Mouse (Mus musculus) ES-E14 (cell line): Measurements from ENCODE around the gene Zfp423. TPM values are rescaled to one million over a fixed set of nuclear protein-coding genes. Genes with fewer than 3 reads are reported as not detected.

Source experiments
- DNase-seq: peaks from one replicate; pipeline ENCODE4 v3.0.0-alpha.2; 2013; ENCODE audit warnings: low read depth, low spot score
- H3K27ac ChIP-seq: 2 replicates; pipeline ENCODE4 v1.5.1; 2012; ENCODE audit warnings: low read depth, mild to moderate bottlenecking, low read length, moderate library complexity, mixed read lengths; ENCODE audit not compliant: poor library complexity, insufficient read depth, severe bottlenecking
- H3K36me3 ChIP-seq: 2 replicates; pipeline ENCODE4 v1.6.1; 2012; ENCODE audit warnings: mild to moderate bottlenecking, low read length, moderate library complexity, mixed read lengths; ENCODE audit not compliant: control insufficient read depth, poor library complexity, insufficient read depth, severe bottlenecking
- H3K4me1 ChIP-seq, 2 experiments: fragments of 150-350 bp in 1 of 2; sonication (generic) in 1 of 2; 2 replicates each; pipeline ENCODE4 v1.6.1; 2012; ENCODE audit warnings: low read length in 2 of 2, mild to moderate bottlenecking in 1 of 2, mixed read lengths in 1 of 2; ENCODE audit not compliant: control insufficient read depth in 2 of 2, insufficient read depth in 2 of 2, poor library complexity in 1 of 2
- H3K4me3 ChIP-seq, 2 experiments: fragments of 150-350 bp in 1 of 2; sonication (generic) in 1 of 2; 2 replicates each; pipeline ENCODE4 v1.5.1; 2012; ENCODE audit warnings: low read length in 2 of 2, low read depth in 1 of 2, mild to moderate bottlenecking in 1 of 2, mixed read lengths in 1 of 2; ENCODE audit not compliant: insufficient read depth in 1 of 2, poor library complexity in 1 of 2, severe bottlenecking in 1 of 2
- H3K9ac ChIP-seq: 2 replicates; pipeline ENCODE4 v1.6.1; 2012; ENCODE audit warnings: low read depth, mild to moderate bottlenecking, low read length, mixed read lengths; ENCODE audit not compliant: poor library complexity, insufficient read depth, severe bottlenecking
- H3K9me3 ChIP-seq: fragments of 150-350 bp; sonication (generic); 2 replicates; pipeline ENCODE4 v1.6.1; 2012; ENCODE audit warnings: low read depth, mild to moderate bottlenecking, low read length; ENCODE audit not compliant: control insufficient read depth, insufficient read depth
- CHD2 ChIP-seq: IDR thresholded peaks from 2 replicates; pipeline ENCODE4 v1.6.1; 2014; ENCODE audit warnings: mild to moderate bottlenecking, low read depth, low read length, inconsistent platforms
- HCFC1 ChIP-seq: IDR thresholded peaks from 2 replicates; pipeline ENCODE4 v1.6.1; 2012; ENCODE audit warnings: low read length, inconsistent platforms, borderline replicate concordance; ENCODE audit not compliant: insufficient read depth
- MAFK ChIP-seq: IDR thresholded peaks from 2 replicates; pipeline ENCODE4 v1.6.1; 2014; ENCODE audit warnings: mild to moderate bottlenecking, low read depth, low read length, inconsistent platforms; ENCODE audit not compliant: insufficient read depth
- ZC3H11A ChIP-seq: IDR thresholded peaks from 2 replicates; pipeline ENCODE4 v1.6.1; 2012; ENCODE audit warnings: low read depth, mild to moderate bottlenecking, inconsistent platforms, low read length, borderline replicate concordance
- ZNF384 ChIP-seq: IDR thresholded peaks from 2 replicates; pipeline ENCODE4 v1.6.1; 2012; ENCODE audit warnings: low read depth, low read length, inconsistent platforms
- in situ Hi-C, 2 experiments: fragments of 600-800 bp; cut with MboI; formaldehyde crosslinking; loops; one replicate each; pipeline ENCODE4 v1.15.1; 2025; ENCODE audit warnings: low sequenced_read_pairs in 2 of 2, inconsistent platforms in 1 of 2; ENCODE audit not compliant: unreplicated experiment in 2 of 2
- total RNA-seq: library from RNA; depleted of rRNA; stranded (reverse); fragments of 300-350 nt; gene quantifications from 2 replicates; pipeline ENCODE4 v1.2.3, GENCODE M21; 2012

Zfp423 gene
- total RNA-seq, 1 experiment = 23.2 TPM

- Histone ChIP-seq H3K9me3 (no peaks in the 10 kb centered on the region), H3K9ac (no peak overlapping the region), H3K27ac (no peak overlapping the region), H3K4me3 (no peak overlapping the region), H3K4me1 (no peaks in the 10 kb centered on the region), H3K36me3 (peaks cover 2% of the 10 kb centered on the region; the same call in 1 of the 2 replicates)
- in situ Hi-C loops = no loop called here
- TF ChIP-seq CHD2 = no peak
- no peak for TF ChIP-seq ZNF384
- TF ChIP-seq ZC3H11A = no peak
- no peak for TF ChIP-seq HCFC1
- no peak for TF ChIP-seq MAFK
- DNase-seq = no peak
Measured at GRCm38 (mm10) chr8:87679431-87680003, 279.9 kb downstream of the Zfp423 start.

DNA sequence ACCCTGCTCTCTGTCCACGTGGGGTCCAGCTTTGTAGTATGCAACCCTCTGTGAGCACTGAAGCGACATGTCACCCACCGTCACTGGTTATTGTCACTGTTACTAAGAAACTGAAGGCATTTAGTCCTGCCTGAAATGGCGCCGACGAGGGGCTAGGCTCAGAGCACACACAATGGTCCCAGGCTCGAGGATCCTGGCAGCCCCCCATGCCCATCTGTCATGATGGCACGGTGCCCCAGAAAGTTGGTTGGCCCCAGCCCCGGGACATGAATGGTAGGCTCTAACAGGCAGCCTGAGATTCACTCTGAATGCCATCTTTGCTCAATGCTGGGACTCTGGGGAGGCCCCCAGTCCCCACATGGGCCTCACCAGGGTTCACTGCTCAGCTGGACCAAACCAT, 284.0 kb downstream of the Zfp423 start:
- in situ Hi-C loops = no loop called here
- H3K4me1 ChIP-seq = no peaks in the 10 kb centered on the region
- no peak for TF ChIP-seq ZC3H11A
- no peak for TF ChIP-seq ZNF384
- TF ChIP-seq HCFC1 = no peak
- TF ChIP-seq CHD2 = no peak
- TF ChIP-seq MAFK = no peak
- H3K9me3 ChIP-seq = no peaks in the 10 kb centered on the region
- H3K4me3 ChIP-seq = no peak overlapping the region
- no peak overlapping the region; the same call in 1 of the 2 replicates for H3K27ac ChIP-seq
- H3K9ac ChIP-seq = no peak overlapping the region
- H3K36me3 ChIP-seq = no peaks in the 10 kb centered on the region; the same call in 1 of the 2 replicates
- DNase-seq = no peak

- Histone ChIP-seq H3K36me3 (no peaks in the 10 kb centered on the region; the same call in 1 of the 2 replicates), H3K9me3 (no peaks in the 10 kb centered on the region), H3K9ac (no peak overlapping the region), H3K4me1 (no peaks in the 10 kb centered on the region), H3K27ac (no peak overlapping the region), H3K4me3 (no peak overlapping the region)
- no peak for DNase-seq
- no peak for TF ChIP-seq HCFC1
- TF ChIP-seq ZC3H11A = no peak
- TF ChIP-seq MAFK = no peak
- TF ChIP-seq ZNF384 = no peak
- TF ChIP-seq CHD2 = no peak
- in situ Hi-C loops = no loop called here
Measured at GRCm38 (mm10) chr8:87674157-87674556, 285.2 kb downstream of the Zfp423 start.

- in situ Hi-C loops = no loop called here
- no peak for TF ChIP-seq CHD2
- no peak for TF ChIP-seq HCFC1
- no peak for TF ChIP-seq ZNF384
- TF ChIP-seq MAFK = no peak
Measured at GRCm38 (mm10) chr8:87672214-87672613, 287.2 kb downstream of the Zfp423 start.

More at GRCm38 (mm10) chr8:87672214-87672613, 287.2 kb downstream of the Zfp423 start:
- no peak overlapping the region for H3K27ac ChIP-seq
- H3K9ac ChIP-seq = no peak overlapping the region
- H3K4me3 ChIP-seq = no peak overlapping the region
- DNase-seq = no peak
- no peaks in the 10 kb centered on the region; the same call in 1 of the 2 replicates for H3K36me3 ChIP-seq
- H3K9me3 ChIP-seq = no peaks in the 10 kb centered on the region
- H3K4me1 ChIP-seq = no peaks in the 10 kb centered on the region; a peak in 1 of 4 replicates
